Mouse (Mus musculus): Measurements from ENCODE around the gene Sp6.

DNA sequence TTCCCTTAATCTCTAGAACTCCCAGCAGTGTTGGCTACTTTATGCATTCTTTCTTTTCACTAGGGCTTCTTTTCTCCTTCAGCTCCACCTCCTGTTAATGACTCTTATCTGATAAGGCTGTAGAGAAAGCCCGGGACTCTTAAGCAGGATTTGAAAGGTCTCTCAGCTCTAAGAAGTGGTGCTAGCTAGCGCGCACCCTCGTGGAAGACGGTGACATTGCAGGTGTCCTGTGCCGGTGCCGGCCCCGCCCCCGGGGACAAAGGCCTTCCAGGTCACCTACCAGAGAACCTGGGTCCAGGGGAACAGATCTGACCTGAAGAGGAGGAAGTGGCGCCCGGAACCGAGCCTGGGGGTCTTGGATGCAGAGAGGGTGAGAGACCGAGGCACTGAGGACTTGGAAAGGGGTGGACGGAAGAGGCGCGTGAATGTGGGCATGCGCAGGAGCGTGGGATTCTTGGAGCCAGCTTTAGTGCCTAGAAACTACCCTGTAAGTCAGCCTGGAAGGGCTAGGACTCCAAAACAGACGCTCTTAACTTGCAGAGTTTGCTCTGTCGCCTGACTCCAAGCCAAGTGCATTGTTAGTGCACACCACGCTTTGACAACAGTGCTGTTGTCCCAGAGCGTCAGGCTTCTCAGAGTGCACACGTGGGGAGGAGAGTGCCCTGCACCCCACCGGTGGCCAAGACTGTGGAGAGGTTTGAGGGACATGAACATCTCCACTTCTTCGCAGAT is 16.7 kb downstream of the Sp6 start, which contains the start of gene Scrn2:
- TF ChIP-seq CTCF (IDR thresholded peaks at IDR 0.05; ENCODE audit: low read depth) (peak; percentile 92), EP300 (IDR thresholded peaks at IDR 0.05; ENCODE audit: low read depth) (no peak)
